Mouse (Mus musculus) forebrain, embryonic 14.5 days (tissue): ENCODE data around the gene Abcb5. TPM values are rescaled to one million over a fixed set of nuclear protein-coding genes. Genes with fewer than 3 reads are reported as not detected.
A peak's percentile ranks its signal among the peaks of the same experiment; 100 is the strongest.
"Not testable (repeated sequence)": the region's sequence is repeated elsewhere in the genome, so short reads cannot be mapped to it uniquely, and the experiment has no call there.

ENCODE experiments used
- ATAC-seq: fragments of 200-750 bp; cut with Nextera tagmentation; 2 replicates; pipeline ENCODE4 v1.8.0; 2017; ENCODE audit warnings: mild to moderate bottlenecking, moderate library complexity
- DNase-seq: peaks from one replicate; pipeline ENCODE4 v3.0.0-alpha.2; 2015; ENCODE audit warnings: low spot score
- H3K27ac ChIP-seq: fragments of 300-500 bp; sonication (generic); 2 replicates; pipeline ENCODE4 v1.5.1; 2014; ENCODE audit warnings: low read depth, mild to moderate bottlenecking, control low read depth, low read length, moderate library complexity
- H3K27me3 ChIP-seq: fragments of 300-500 bp; sonication (generic); replicated peaks from 2 replicates; pipeline ENCODE4 v1.6.1; 2014; ENCODE audit warnings: low read length, control low read depth, mixed read lengths; ENCODE audit not compliant: control insufficient read depth, insufficient read depth
- H3K36me3 ChIP-seq: fragments of 300-500 bp; sonication (generic); 2 replicates; pipeline ENCODE4 v1.6.1; 2014; ENCODE audit warnings: low read length, control low read depth; ENCODE audit not compliant: control insufficient read depth, insufficient read depth
- H3K4me1 ChIP-seq: fragments of 300-500 bp; sonication (generic); 2 replicates; pipeline ENCODE4 v1.6.1; 2014; ENCODE audit warnings: antibody characterized with exemption, low read length, control low read depth; ENCODE audit not compliant: control insufficient read depth, insufficient read depth
- H3K4me2 ChIP-seq: fragments of 300-500 bp; sonication (generic); 2 replicates; pipeline ENCODE4 v1.6.1; 2014; ENCODE audit warnings: mild to moderate bottlenecking, control low read depth, low read length
- H3K4me3 ChIP-seq: fragments of 300-500 bp; sonication (generic); 2 replicates; pipeline ENCODE4 v1.5.1; 2014; ENCODE audit warnings: low read depth, low read length, control low read depth
- H3K9ac ChIP-seq: fragments of 300-500 bp; sonication (generic); 2 replicates; pipeline ENCODE4 v1.6.1; 2014; ENCODE audit warnings: mild to moderate bottlenecking, low read length, control low read depth, moderate library complexity
- H3K9me3 ChIP-seq: fragments of 300-500 bp; sonication (generic); replicated peaks from 2 replicates; pipeline ENCODE4 v1.6.1; 2016; ENCODE audit warnings: low read length, control low read depth, mixed read lengths; ENCODE audit not compliant: control insufficient read depth
- WGBS: fragments of 180-500 bp; shearing (Covaris S2); extraction: QIAGEN DNeasy Blood & Tissue Kit; methylation state at CpG from one replicate; pipeline ENCODE4 v1.1.7; 2014; 5-methylcytosine and 5-hydroxymethylcytosine counted together
- polyA plus RNA-seq: library from polyadenylated mRNA; unstranded; fragments of >200 nt; fragmentation: Nextera tagmentation; extraction: Ambion mirVana; gene quantifications from 2 replicates; pipeline ENCODE4 v1.2.1, GENCODE M21; 2014

Gene Abcb5
- not detected in 2 replicates for polyA plus RNA-seq

- H3K36me3 ChIP-seq = no peaks in the 10 kb centered on the region
- H3K9ac ChIP-seq = no peak within 1 kb of the TSS
- DNase-seq (no peak), ATAC-seq (no peak)
- H3K4me3 ChIP-seq = no peak within 1 kb of the TSS
- H3K27ac ChIP-seq = no peak within 1 kb of the TSS
- H3K27me3 ChIP-seq = no peaks in the 10 kb centered on the region
- no peaks in the 10 kb centered on the region for H3K4me1 ChIP-seq
- H3K9me3 ChIP-seq = no peaks in the 10 kb centered on the region
- H3K4me2 ChIP-seq = no peak within 1 kb of the TSS
- 88% methylated on average over 4 of the region's 4 CpGs for WGBS
Measured at GRCm38 (mm10) chr12:118966321-118966720, at the start of gene Abcb5. TSS of gene Abcb5 (minus strand) at chr12:118966421.

- H3K9me3 ChIP-seq = no peaks in the 10 kb centered on the region
- H3K27me3 ChIP-seq = no peaks in the 10 kb centered on the region
- no peak overlapping the region for H3K4me3 ChIP-seq
- H3K4me2 ChIP-seq = no peak overlapping the region
- no peak for DNase-seq
- 80% methylated on average over 2 of the region's 2 CpGs for WGBS
- H3K36me3 ChIP-seq = no peaks in the 10 kb centered on the region
- no peak overlapping the region for H3K9ac ChIP-seq
- H3K27ac ChIP-seq = no peak overlapping the region
- no peaks in the 10 kb centered on the region for H3K4me1 ChIP-seq
- no peak for ATAC-seq
Measured at GRCm38 (mm10) chr12:118999230-118999629, 33.0 kb upstream of the Abcb5 start.

GRCm38 (mm10) chr12:118994328-118995166 is 28.3 kb upstream of the Abcb5 start:
- Histone ChIP-seq H3K27me3 (no peaks in the 10 kb centered on the region), H3K9ac (no peak overlapping the region), H3K27ac (no peak overlapping the region), H3K9me3 (no peaks in the 10 kb centered on the region), H3K36me3 (no peaks in the 10 kb centered on the region), H3K4me3 (no peak overlapping the region), H3K4me1 (no peaks in the 10 kb centered on the region), H3K4me2 (no peak overlapping the region)
- ATAC-seq = no peak
- 86% methylated on average over 1 of the region's 1 CpGs for WGBS
- DNase-seq = peak; percentile 33

- H3K4me3 ChIP-seq = no peak overlapping the region
- H3K27ac ChIP-seq = no peak overlapping the region
Measured at GRCm38 (mm10) chr12:118984852-118985251, 18.6 kb upstream of the Abcb5 start.

GRCm38 (mm10) chr12:118930386-118931318 is 35.6 kb downstream of the Abcb5 start:
- peak; percentile 93 for DNase-seq
- Histone ChIP-seq H3K9ac (peak overlapping the region; percentile 21; the same call in 1 of the 2 replicates), H3K4me1 (no peaks in the 10 kb centered on the region; the same call in 1 of the 2 replicates), H3K9me3 (no peaks in the 10 kb centered on the region), H3K36me3 (no peaks in the 10 kb centered on the region), H3K4me2 (peak overlapping the region; percentile 22), H3K27ac (no peak overlapping the region), H3K27me3 (no peaks in the 10 kb centered on the region), H3K4me3 (no peak overlapping the region)
- ATAC-seq = peak; percentile 77
- WGBS = 21% methylated on average over 13 of the region's 13 CpGs

More at GRCm38 (mm10) chr12:118984852-118985251, 18.6 kb upstream of the Abcb5 start:
- Histone ChIP-seq H3K9me3 (no peaks in the 10 kb centered on the region), H3K4me1 (no peaks in the 10 kb centered on the region), H3K9ac (no peak overlapping the region), H3K4me2 (no peak overlapping the region), H3K36me3 (no peaks in the 10 kb centered on the region), H3K27me3 (no peaks in the 10 kb centered on the region)
- 29% methylated on average over 1 of the region's 1 CpGs for WGBS
- DNase-seq = no peak
- ATAC-seq = no peak

GRCm38 (mm10) chr12:118926813-118927281 is 39.4 kb downstream of the Abcb5 start:
- peak overlapping the region; percentile 44 for H3K4me2 ChIP-seq
- no peaks in the 10 kb centered on the region for H3K27me3 ChIP-seq
- DNase-seq (peak; percentile 82), ATAC-seq (peak; percentile 70)
- H3K27ac ChIP-seq = no peak overlapping the region
- H3K4me1 ChIP-seq = no peaks in the 10 kb centered on the region; the same call in 1 of the 2 replicates
- H3K36me3 ChIP-seq = no peaks in the 10 kb centered on the region
- peak overlapping the region; percentile 54 for H3K9ac ChIP-seq
- 22% methylated on average over 13 of the region's 13 CpGs for WGBS
- no peaks in the 10 kb centered on the region for H3K9me3 ChIP-seq
- peak overlapping the region; percentile 11; the same call in 1 of the 2 replicates for H3K4me3 ChIP-seq

- not testable (repeated sequence) for H3K4me1 ChIP-seq, H3K36me3 ChIP-seq, H3K27me3 ChIP-seq, H3K9me3 ChIP-seq, ATAC-seq, DNase-seq, H3K4me3 ChIP-seq, H3K9ac ChIP-seq, H3K4me2 ChIP-seq, H3K27ac ChIP-seq
- 52% methylated on average over 1 of the region's 1 CpGs for WGBS
Measured at GRCm38 (mm10) chr12:118923874-118924273, 42.3 kb downstream of the Abcb5 start.

- Histone ChIP-seq H3K4me1 (no peaks in the 10 kb centered on the region), H3K9ac (no peak overlapping the region), H3K4me3 (no peak overlapping the region), H3K9me3 (no peaks in the 10 kb centered on the region), H3K4me2 (no peak overlapping the region), H3K27me3 (no peaks in the 10 kb centered on the region), H3K27ac (no peak overlapping the region), H3K36me3 (no peaks in the 10 kb centered on the region)
- no peak for DNase-seq
- WGBS = 14% methylated on average over 1 of the region's 1 CpGs
- no peak for ATAC-seq
Measured at GRCm38 (mm10) chr12:118917771-118918170, 48.5 kb downstream of the Abcb5 start.
